Mouse (Mus musculus): ENCODE measurements around the gene BC004004.
"Not testable (repeated sequence)": the region's sequence is repeated elsewhere in the genome, so short reads cannot be mapped to it uniquely, and the experiment has no call there.

The BC004004 gene

DNA sequence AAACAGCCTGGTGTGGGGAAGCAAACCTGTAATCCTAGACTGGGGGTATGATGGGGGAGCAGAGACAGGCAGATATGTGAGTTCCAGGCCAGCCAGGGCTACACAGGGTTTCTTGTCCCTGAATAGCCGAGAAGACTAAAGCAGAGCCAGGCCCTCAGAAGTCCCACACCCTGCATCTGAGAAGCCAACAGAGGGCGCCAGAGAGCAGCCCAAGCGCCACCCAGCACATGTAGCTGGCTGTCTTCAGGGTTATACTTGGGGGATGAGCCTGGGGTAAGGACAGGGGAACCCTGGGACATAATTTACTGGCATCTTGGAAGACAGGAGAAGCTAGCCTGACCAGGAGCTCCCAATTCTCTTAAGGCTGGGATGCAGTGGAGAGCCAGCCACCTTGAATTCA is 9.1 kb upstream of the BC004004 start:
- peak; percentile 58 for DNase-seq (ENCODE audit: low read depth, low spot score)

DNA sequence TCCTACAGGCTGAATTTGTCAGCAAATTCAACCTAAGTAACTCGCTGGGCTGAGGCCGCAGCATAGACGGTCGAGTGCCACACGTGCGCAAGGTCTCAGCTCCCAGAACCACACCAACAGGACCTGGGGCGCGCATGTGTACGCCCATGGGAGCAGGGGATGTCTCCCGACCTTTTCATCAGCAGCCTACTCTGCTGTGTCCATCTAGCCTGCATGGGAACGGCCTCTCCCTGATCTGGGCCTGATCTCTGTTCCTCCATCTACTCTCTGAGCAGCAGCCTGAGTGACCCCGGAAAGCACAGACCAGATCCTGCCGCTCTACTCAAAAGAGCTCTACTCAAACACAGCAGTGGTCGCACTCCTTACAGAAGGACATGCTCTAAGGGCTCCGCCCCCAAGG is 8.1 kb upstream of the BC004004 start:
- no peak for DNase-seq (ENCODE audit: low read depth, low spot score)

GRCm38 (mm10) chr17:29261603-29262258 is 6.9 kb upstream of the BC004004 start:
- no peak for DNase-seq (ENCODE audit: low read depth, low spot score)

DNA sequence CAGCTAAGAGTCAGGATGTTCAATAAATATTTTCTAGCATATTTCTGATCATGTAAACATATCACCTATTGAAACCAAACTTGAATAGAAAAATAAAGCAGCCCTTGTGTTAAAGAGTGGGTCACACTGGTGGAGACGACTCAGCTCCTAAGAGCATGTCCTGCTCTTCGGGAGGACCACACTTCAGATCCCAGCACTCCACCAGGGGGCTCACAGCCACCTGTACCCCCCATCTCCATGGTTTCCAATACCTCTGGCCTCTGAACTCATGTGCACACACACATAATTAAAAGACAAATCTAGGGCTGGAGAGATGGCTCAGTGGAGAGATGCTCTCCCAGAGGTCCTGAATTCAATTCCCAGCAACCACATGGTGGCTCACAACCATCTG is 6.3 kb upstream of the BC004004 start:
- no peak for DNase-seq (ENCODE audit: low read depth, low spot score)

GRCm38 (mm10) chr17:29263417-29263816 is 5.2 kb upstream of the BC004004 start:
- no peak for DNase-seq (ENCODE audit: low read depth, low spot score)

DNA sequence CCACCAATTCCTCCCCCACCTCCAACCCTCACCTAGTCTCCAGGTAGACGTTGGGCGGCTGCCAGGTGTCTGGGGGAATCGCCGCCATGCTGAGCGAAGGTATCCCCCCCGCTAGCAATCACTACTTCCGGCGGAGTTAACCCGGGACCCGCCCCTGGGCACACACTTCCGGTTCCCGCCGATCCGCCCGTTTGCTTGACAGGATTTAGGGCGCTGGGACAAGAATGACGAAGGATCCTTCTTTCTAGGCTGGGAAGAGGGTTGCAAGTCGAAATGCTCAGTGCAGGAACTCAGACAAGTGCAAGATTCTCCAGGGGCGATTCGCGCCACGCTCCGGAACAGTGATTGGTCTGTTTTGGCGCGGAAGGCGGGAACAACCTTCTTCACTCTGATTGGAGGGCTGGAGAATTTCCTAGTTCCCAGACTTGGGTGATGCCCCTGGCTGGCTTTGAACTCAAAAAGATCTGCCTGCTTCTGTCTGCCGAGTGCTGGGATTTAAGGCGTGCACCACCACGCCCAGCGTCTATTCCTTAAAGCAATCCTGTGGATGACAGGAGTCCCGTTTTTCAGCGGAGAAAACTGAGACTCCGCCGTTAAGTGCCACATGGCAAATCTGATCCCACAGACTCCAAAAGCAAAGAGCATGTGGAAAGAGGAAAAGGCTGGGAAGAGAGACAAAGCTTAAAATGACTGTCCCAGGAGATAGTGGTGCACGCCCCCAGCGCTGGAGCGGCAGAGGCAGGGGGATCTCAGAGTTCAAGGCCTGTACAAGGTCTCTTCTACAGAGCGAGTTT is 4.6 kb upstream of the BC004004 start, which contains the start of gene Ppil1:
TSS of gene Ppil1 (minus strand) at position 347 of the 794 bp plus-strand sequence.
- peak; percentile 69 for DNase-seq (ENCODE audit: low read depth, low spot score)

- DNase-seq (ENCODE audit: low read depth, low spot score) = no peak
These were observed 3.8 kb upstream of the BC004004 start for GRCm38 (mm10) chr17:29264760-29265159.

DNA sequence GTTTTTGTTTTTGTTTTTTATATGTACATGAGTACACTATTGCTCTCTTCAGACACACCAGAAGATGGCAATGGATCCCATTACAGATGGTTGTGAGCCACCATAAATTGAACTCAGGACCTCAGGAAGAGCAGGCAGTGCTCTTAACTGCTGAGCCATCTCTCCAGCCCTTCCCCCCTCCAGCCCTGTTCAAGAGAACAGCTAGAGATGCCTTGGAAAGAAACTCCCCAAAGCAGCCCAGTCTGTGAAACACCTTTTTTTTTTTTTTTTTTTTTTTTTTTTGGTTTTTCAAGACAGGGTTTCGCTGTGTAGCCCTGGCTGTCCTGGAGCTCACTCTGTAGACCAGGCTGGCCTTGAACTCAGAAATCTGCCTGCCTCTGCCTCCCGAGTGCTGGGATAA is 1.5 kb upstream of the BC004004 start:
- DNase-seq (ENCODE audit: low read depth, low spot score) = not testable (repeated sequence)

DNA sequence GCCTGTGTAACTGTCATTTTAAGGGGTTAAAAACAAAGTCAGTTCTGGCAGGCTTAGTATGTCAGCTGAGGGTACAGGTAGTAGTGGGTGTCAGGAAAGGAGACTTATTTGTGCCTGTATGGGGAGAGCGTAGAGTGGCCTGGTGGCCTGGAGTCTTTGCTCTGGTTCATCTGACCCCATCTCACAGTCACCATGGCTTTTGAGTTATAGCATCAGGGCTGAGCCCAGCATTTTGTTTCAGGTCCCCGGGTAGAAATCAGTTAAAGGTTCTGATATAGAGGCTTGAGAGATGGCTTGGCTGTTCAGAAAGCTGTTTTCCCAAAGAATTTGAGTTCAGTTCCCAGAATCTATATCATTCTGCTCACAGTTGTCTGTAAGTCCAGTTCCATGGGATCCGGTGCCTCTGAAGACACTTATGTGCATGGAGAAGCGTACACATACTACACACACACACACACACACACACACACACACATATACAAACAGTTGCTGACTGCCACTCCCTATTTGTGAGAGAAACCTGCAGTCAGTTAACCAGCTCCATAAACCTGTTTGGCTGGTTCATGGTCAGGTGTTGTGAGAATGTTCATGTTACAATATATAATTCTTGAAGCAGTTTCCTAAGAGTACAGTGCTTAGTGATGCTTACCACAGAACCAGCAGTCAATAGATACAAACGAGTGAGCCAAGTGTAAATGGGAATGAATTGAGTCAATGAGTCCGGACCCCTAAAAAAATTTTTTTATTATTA is 482 bp upstream of the BC004004 start:
- DNase-seq (ENCODE audit: low read depth, low spot score) = no peak

DNA sequence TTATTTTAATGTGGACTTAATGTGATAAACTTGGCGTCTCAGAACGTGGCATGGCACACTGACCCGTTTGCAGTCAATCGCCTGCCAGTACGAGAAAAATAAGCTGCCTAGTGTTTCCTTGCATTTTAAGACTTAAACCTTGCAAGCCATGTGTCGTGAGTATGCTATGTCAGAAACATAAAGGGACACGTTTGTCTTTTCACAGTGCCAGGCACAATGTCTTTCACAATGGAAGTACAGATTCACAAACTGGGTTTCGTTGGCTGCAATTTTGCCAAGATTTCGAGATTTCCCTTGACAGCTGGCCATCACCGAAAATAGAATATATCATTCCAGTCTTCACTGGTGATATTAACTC is 740 bp downstream of the BC004004 start:
- no peak for DNase-seq (ENCODE audit: low read depth, low spot score)

- no peak for DNase-seq (ENCODE audit: low read depth, low spot score)
These were observed 1.6 kb downstream of the BC004004 start for GRCm38 (mm10) chr17:29270148-29270698.

DNA sequence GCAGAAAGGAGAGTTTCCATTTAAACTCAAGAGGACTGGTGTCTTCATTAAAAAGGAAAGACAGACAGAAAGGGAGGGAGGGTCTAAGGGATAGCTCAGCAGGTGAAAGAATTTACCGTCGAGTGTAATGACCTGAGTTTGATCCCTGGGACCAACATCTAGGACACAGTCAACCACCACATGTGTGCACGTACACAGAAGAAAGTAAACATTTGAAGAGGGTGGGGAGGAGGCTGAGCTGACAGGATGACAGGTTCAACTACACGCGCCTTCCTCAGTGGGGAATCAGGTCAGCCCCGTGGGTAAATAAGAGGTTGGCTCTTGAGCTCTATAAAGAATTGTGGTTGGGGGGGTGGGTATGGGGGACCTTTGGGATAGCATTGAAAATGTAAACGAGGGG is 4.6 kb downstream of the BC004004 start:
- DNase-seq (ENCODE audit: low read depth, low spot score) = no peak

DNA sequence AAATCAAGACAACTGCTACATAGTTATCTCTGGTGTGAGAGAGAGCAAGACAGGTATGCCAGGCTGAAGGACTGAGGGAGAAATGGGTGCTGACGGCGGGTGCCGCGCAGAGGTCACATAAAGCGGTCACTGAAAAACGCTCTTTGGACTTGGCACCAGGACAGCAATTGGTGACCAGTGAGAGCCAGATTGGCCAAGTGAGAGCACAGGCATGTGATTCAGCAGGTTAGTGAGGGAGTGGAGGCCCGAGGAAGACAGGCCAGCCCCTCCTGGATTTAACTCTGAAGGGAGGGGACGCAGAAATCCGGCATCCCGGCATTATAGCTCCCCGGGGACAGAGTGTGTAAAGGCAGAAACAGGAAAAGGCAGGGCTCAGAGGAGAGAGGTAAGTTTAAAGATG is 5.3 kb downstream of the BC004004 start:
- DNase-seq (ENCODE audit: low read depth, low spot score) = no peak

DNA sequence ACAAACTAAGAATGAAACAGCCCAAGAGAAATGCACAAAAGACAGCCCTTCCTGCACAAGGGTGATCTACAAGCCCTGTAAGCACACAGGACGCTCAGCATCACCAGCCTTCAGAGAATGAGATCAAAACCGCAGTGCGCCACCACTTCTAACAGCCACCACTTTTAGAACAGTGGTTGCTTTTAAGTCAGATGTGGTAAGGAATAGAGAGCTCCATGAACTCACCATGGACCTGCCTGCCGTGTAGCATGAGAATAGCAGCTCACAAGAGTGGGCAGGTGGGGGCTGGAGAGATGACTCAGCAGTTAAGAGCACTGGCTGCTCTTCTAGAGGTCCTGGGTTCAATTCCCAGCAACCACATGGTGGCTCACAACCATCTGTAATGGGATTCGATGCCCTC is 11.8 kb downstream of the BC004004 start:
- no peak for DNase-seq (ENCODE audit: low read depth, low spot score)

DNA sequence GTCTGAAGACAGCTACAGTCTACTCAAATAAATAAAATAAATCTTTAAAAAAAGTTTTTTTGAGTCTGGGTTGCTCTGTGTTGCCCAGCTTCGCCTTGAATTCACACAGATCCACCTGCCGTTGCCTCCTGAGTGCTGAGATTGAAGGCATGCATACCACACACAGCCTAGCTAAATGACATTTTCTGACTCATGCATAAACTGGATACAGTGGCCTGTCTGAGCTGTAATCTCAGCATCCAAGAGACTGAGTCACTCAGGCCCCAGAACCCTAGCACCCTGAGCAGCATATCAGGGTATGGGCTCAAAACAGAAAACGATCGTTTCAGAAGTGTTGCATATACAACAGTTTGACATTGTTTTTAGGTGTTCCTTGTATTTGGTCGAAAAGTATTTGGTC is 13.0 kb downstream of the BC004004 start:
- no peak for DNase-seq (ENCODE audit: low read depth, low spot score)

- DNase-seq (ENCODE audit: low read depth, low spot score) = no peak
These were observed 13.8 kb downstream of the BC004004 start for GRCm38 (mm10) chr17:29282216-29282952.

GRCm38 (mm10) chr17:29291793-29292192 is 23.2 kb downstream of the BC004004 start:
- DNase-seq (ENCODE audit: low read depth, low spot score) = no peak

DNA sequence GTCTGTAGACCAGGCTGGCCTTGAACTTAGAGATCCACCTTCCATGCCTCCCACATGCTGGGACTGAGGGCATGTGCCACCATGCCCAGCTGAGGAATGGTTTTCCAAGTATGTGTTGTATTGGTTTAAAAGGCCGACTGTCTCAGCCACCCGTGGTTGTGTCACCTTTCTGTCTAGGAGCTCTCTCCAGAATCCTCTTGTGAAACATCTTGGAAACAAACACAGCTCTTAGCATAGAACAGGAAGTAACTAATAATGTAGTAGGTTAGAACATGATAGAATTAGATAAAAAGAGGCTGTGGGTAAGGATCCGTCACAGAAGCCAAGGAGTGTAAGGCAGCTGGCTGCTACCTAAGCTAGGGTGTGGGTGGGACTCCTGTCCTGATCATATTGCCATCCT is 24.4 kb downstream of the BC004004 start:
- DNase-seq (ENCODE audit: low read depth, low spot score) = no peak

GRCm38 (mm10) chr17:29293807-29294605 is 25.4 kb downstream of the BC004004 start:
- DNase-seq (ENCODE audit: low read depth, low spot score) = no peak

- DNase-seq (ENCODE audit: low read depth, low spot score) = no peak
These were observed 27.2 kb downstream of the BC004004 start for GRCm38 (mm10) chr17:29295835-29296234.

DNA sequence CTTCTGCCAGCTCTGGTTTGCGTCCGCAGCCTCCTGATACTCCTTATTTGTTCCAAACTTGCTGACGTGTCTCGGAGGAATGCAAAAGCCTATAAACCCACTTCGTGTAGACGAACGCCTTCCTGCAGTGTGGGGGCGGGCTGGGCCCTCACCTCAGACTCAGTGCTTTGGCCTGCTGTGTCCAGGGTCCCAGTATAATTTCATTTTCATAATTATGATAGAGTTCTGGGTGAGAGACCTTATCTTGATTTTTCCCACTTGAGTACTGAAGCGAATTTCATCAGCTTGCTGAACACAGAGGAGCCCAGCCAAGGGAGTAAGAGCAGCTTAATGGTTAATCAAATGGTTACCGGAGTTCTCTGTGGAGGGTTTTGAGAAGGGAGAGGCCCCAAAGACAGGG is 28.7 kb downstream of the BC004004 start:
- DNase-seq (ENCODE audit: low read depth, low spot score) = no peak

All from retina, adult 2 months (tissue).